Mouse (Mus musculus): Measurements from ENCODE around the gene Ccdc136.
A peak's percentile ranks its signal among the peaks of the same experiment; 100 is the strongest.

Gene Ccdc136

GRCm38 (mm10) chr6:29439789-29440188 is 43.7 kb downstream of the Ccdc136 start:
- DNase-seq = no peak

- DNase-seq = peak; percentile 38
Observed at GRCm38 (mm10) chr6:29444773-29445172, 48.7 kb downstream of the Ccdc136 start.

- DNase-seq = peak; percentile 65
Observed at GRCm38 (mm10) chr6:29445354-29445753, 49.2 kb downstream of the Ccdc136 start.

- DNase-seq = no peak
Observed at GRCm38 (mm10) chr6:29449858-29450257, 53.7 kb downstream of the Ccdc136 start.

- DNase-seq = no peak
Observed at GRCm38 (mm10) chr6:29450667-29451066, 54.6 kb downstream of the Ccdc136 start.

- DNase-seq = no peak
Observed at GRCm38 (mm10) chr6:29461502-29461901, 65.4 kb downstream of the Ccdc136 start.

GRCm38 (mm10) chr6:29463388-29463787 is 67.3 kb downstream of the Ccdc136 start:
- DNase-seq = no peak

- peak; percentile 96 for DNase-seq
Observed at GRCm38 (mm10) chr6:29467583-29468354, 71.7 kb downstream of the Ccdc136 start, which contains the start of gene Atp6v1f. Gene Atp6v1f, plus strand, starts transcription at chr6:29467718.

- DNase-seq = no peak
Observed at GRCm38 (mm10) chr6:29468851-29469250, 72.7 kb downstream of the Ccdc136 start.

GRCm38 (mm10) chr6:29471137-29471536 is 75.0 kb downstream of the Ccdc136 start, which contains the start of gene Atp6v1fnb:
Gene Atp6v1fnb, plus strand, starts transcription at chr6:29471437.
- no peak for DNase-seq

- DNase-seq = peak; percentile 91
Observed at GRCm38 (mm10) chr6:29473941-29474691, 78.0 kb downstream of the Ccdc136 start.

GRCm38 (mm10) chr6:29474736-29475135 is 78.6 kb downstream of the Ccdc136 start:
- no peak for DNase-seq
